Mouse (Mus musculus): ENCODE data around the gene 4921504E06Rik.

The 4921504E06Rik gene

GRCm38 (mm10) chr2:19505744-19506143, 48.0 kb downstream of the 4921504E06Rik start:
- no peak for DNase-seq (ENCODE audit: low read depth, low spot score)

DNA sequence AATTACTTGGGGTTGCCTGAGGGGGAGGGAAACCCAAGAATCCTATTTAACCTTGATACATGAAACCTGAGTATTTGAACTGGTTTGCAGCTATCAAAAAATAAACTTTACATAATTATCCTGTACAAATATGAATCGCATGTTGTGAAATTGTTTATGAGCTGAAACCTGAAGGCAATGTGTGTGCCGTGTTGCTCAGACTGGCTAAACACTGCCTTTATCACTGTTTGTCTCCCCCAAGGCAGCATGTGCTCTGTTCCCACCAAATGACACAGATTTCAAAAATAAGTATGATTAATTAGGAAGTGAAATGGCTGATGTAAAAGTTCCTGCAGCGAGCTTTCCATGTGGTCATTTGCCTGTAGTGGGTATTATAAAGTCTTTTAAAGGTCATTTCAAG, 63.5 kb downstream of the 4921504E06Rik start:
- no peak for DNase-seq (ENCODE audit: low read depth, low spot score)

DNA sequence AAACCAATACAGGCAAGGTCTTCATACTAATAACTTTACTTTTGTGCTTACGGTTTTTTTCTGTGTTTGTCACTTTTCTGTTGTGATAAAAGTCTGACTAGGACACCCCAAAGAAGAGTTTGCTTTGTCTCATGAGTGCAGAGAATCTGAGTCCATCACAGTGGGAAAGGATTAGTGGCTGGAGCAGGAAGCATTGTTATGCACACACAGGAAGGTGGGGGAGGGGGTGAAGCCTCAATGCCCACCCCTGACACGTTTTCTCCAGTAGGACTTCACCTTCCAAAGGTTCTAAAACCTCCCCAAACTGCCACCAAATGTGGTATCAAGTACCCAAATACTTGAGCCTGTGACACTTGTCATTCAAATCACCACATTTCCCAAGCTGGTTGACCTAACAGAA, 91.8 kb downstream of the 4921504E06Rik start:
- DNase-seq (ENCODE audit: low read depth, low spot score), result peak; percentile 63

- DNase-seq (ENCODE audit: low read depth, low spot score), result no peak
Observed at GRCm38 (mm10) chr2:19458785-19459184, 94.9 kb downstream of the 4921504E06Rik start.

DNA sequence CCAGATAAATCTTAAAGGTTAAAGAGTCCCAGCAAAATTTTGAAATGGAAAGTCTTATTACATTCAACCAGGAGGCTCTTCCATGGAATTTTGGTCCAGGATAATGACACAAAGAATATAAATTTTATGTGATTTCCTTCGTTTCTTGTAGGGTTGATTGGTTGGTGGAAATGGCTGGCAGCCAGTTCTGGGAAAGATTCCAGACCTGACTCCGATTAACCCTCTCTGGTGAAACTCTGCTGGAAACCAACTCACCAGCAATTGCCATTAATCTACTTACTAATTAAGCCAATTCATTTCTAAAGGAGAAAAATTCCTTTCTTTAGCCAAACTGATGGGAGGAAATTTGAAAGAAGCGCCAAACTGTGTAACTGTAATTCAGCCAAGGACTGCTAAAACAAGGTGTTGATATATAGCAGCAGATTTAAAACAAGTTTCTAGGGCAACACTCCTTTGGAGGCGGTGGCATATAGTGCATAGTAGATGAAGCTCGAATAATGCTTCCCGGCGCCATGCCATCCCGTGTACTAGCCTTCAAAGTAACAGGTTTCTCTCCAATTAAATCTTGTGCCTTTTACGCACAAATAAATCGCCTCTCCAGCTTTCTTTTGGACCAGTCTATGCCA, 97.7 kb downstream of the 4921504E06Rik start:
- DNase-seq (ENCODE audit: low read depth, low spot score), result no peak

- no peak for DNase-seq (ENCODE audit: low read depth, low spot score)
Observed at GRCm38 (mm10) chr2:19455228-19455627, 98.5 kb downstream of the 4921504E06Rik start.

GRCm38 (mm10) chr2:19452531-19453055, 101.1 kb downstream of the 4921504E06Rik start:
- DNase-seq (ENCODE audit: low read depth, low spot score), result peak; percentile 23

GRCm38 (mm10) chr2:19449308-19449707, 104.4 kb downstream of the 4921504E06Rik start:
- no peak for DNase-seq (ENCODE audit: low read depth, low spot score)

GRCm38 (mm10) chr2:19448042-19448700, 105.5 kb downstream of the 4921504E06Rik start:
- DNase-seq (ENCODE audit: low read depth, low spot score), result peak; percentile 27

- no peak for DNase-seq (ENCODE audit: low read depth, low spot score)
Observed at GRCm38 (mm10) chr2:19446746-19447145, 107.0 kb downstream of the 4921504E06Rik start.

DNA sequence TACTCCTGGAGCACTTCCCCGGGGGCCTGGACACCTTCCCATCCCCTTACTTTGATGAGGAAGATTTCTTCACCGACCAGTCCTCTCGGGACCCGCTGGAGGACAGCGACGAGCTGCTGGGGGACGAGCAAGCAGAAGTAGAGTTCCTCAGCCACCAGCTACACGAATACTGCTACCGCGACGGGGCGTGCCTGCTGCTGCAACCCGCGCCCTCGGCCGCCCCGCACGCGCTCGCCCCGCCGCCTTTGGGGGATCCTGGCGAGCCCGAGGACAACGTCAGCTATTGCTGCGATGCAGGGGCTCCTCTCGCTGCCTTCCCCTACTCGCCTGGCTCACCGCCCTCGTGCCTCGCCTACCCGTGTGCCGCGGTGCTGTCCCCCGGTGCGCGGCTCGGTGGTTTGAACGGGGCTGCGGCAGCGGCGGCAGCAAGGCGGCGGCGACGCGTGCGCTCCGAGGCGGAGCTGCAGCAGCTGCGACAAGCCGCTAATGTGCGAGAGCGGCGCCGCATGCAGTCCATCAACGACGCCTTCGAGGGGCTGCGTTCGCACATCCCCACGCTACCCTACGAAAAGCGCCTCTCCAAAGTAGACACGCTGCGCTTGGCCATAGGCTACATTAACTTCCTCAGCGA, 107.7 kb downstream of the 4921504E06Rik start:
- DNase-seq (ENCODE audit: low read depth, low spot score), result peak; percentile 32

DNA sequence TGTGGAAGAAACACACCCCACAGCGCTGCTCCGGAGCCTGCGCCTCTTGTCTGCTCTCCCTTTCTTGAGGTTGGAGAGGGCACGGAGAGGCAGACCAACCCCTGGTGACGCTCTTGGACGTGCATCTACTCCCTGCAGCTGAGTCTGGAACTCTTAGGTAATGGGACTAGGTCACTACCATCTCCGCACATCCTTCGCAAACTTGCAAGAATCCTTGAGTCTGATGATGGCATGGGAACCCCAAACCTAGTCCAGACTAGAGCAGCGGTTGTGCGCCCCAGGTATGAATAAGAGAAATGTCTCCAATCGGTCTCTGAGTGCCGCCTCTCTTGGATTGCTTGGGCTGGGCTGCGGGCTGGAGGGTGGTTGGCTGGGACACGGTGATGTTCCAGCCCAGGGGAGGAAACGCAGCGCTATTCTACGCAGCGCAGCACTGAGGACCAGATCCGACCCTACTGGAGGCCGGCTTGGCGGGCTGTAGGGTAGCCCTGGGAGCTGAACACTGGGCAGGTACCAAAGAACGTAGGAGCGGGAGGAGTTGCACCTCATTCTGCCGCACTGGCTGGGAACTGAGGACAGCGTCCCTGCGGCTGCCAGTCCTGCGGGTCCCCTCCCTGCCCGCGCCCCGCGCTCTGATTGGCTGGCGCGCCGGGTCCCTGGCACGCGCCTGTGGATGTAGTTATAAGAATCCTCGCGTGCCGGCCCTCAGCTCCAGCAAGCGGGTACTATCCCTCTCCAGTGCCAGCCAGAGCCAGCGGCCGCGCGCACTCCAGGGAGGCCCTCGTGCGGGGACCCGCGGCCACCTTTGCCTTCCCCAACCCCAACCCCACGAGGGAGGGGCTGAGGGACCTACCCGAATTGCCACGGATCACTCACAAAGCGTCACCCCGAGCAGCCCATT, 108.5 kb downstream of the 4921504E06Rik start, which contains the start of gene Ptf1a:
Ptf1a (plus strand) TSS at position 733 of the 901 bp plus-strand sequence.
- peak; percentile 56 for DNase-seq (ENCODE audit: low read depth, low spot score)

GRCm38 (mm10) chr2:19444346-19444745, 109.4 kb downstream of the 4921504E06Rik start:
- no peak for DNase-seq (ENCODE audit: low read depth, low spot score)

DNA sequence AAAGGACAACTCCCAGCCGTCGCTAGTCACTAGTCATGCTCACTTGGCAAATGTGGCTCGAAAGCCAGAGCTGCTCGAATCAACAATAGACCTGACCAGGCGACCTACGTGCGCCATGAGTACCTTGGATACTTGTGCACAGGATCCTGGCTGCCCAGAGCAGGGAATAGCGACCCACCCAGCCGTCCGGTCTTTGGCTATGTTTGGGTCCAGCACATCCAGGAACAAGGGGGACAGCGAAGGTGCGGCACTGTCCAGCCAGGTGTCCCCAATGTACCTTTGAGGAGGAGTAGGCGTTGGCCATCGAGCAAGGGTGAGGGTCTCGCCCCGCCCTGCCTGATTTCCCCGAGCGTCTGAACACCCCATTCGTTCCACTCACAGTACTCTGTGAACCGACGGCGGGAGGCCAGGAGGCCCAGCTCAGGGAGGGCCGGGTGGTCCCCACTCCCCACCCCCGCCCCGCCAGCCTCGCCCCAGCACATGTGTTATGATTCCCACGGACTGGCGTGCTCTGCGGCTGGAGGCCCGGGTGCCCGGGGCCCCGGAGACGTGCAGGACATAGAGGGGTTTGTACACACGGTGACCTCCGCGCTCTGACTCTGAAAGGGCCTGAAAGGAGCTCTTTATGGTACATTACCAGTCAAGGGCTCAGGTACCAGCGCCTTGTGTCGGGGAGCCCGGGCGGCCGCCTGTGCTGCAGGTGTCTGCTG, 121.9 kb downstream of the 4921504E06Rik start:
- peak; percentile 28 for DNase-seq (ENCODE audit: low read depth, low spot score)

GRCm38 (mm10) chr2:19431186-19431585, 122.5 kb downstream of the 4921504E06Rik start:
- DNase-seq (ENCODE audit: low read depth, low spot score), result peak; percentile 70

- DNase-seq (ENCODE audit: low read depth, low spot score), result peak; percentile 38
Observed at GRCm38 (mm10) chr2:19430746-19431145, 123.0 kb downstream of the 4921504E06Rik start.

GRCm38 (mm10) chr2:19429691-19430690, 123.7 kb downstream of the 4921504E06Rik start:
- no peak for DNase-seq (ENCODE audit: low read depth, low spot score)

DNA sequence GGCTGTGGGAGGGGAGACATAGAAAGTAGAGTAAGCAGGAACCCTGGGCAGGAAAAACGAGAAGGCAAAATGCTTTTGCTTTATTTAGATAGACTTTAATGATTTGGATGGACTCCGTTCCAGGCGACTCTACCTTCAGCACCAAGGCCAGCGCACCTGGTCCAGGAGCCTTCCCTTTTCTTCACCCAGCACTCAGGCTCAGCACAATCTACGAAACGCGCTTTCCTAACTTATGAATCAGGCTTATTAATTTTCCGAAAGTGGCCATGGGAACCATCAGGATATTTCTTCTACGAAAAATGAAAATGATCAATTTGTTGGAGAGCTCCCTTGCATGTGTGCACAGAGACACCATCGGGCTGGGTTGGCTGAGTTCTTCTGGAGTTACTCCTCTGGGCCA, 124.7 kb downstream of the 4921504E06Rik start:
- peak; percentile 57 for DNase-seq (ENCODE audit: low read depth, low spot score)

DNA sequence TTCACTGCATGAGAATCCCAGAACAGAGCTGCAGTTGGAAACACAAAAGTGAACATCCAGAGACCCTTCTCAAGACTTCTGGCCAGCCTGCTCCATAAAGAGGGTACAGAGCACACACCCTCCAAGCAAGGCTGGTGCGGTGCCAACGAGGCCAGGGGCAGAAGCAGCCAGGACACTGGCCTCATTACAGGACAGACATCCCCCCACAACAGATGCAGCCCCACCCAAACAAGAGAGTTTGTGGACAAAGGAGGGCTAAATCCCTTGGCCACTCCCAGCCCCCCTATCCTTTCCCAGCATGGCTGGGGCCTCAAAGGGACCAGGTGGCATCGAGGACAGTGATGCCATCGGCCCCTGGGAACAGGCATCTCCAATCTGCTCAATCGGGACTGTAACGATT, 130.6 kb downstream of the 4921504E06Rik start:
- no peak for DNase-seq (ENCODE audit: low read depth, low spot score)

DNA sequence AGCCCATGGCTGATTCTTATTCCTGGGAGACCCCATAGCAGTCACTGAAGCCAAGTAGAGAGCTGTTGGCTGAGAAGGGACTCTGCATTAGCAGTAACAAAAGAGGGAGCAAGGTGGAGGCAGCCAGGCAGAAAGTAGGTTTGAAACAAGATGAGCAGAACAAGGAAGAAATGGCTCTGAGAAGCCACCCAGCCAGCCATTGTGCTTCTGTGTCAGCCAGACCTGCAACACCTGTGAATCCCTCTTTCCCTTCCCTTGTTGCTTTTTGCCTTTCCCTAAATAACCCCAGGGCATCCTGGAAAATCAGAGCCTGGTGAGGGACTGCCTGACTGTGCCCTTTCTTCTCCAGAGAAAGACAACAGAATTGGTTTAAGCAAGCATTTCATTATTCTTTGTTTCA, 131.5 kb downstream of the 4921504E06Rik start:
- no peak for DNase-seq (ENCODE audit: low read depth, low spot score)

Measured in R1 (cell line).